Mouse (Mus musculus): ENCODE measurements around the gene Cldn13. TPM values are rescaled to one million over a fixed set of nuclear protein-coding genes. Genes with fewer than 3 reads are reported as not detected.

Gene Cldn13
- polyA plus RNA-seq, 1 experiment from 2014 or later: 0.22 TPM

GRCm38 (mm10) chr5:134911901-134912300 is 3.4 kb downstream of the Cldn13 start:
- no peak for ATAC-seq
- no peak overlapping the region for H3K27ac ChIP-seq (ENCODE audit: low read depth, low read length)
- H3K4me1 ChIP-seq (ENCODE audit: control insufficient read depth, insufficient read depth, low read length): no peaks in the 10 kb centered on the region
- no peak overlapping the region for H3K4me2 ChIP-seq (ENCODE audit: low read length)
- DNase-seq (ENCODE audit: low spot score): no peak
- no peaks in the 10 kb centered on the region for H3K36me3 ChIP-seq (ENCODE audit: control insufficient read depth, insufficient read depth, low read length)
- H3K27me3 ChIP-seq (replicated peaks; ENCODE audit: control insufficient read depth, insufficient read depth, low read length): no peaks in the 10 kb centered on the region
- WGBS: 91% methylated on average over 2 of the region's 2 CpGs
- no peak overlapping the region for H3K4me3 ChIP-seq (ENCODE audit: low read depth, low read length)
- no peak overlapping the region for H3K9ac ChIP-seq (ENCODE audit: low read length)
- no peaks in the 10 kb centered on the region for H3K9me3 ChIP-seq (replicated peaks; ENCODE audit: control insufficient read depth, low read length)

GRCm38 (mm10) chr5:134907135-134907534 is 8.2 kb downstream of the Cldn13 start:
- WGBS: under 1% methylated on average over 13 of the region's 13 CpGs
- Histone ChIP-seq H3K4me1 (ENCODE audit: control insufficient read depth, insufficient read depth, low read length) (no peaks in the 10 kb centered on the region), H3K4me3 (ENCODE audit: low read depth, low read length) (no peak overlapping the region), H3K27ac (ENCODE audit: low read depth, low read length) (no peak overlapping the region), H3K4me2 (ENCODE audit: low read length) (no peak overlapping the region), H3K27me3 (replicated peaks; ENCODE audit: control insufficient read depth, insufficient read depth, low read length) (no peaks in the 10 kb centered on the region), H3K9ac (ENCODE audit: low read length) (no peak overlapping the region), H3K9me3 (replicated peaks; ENCODE audit: control insufficient read depth, low read length) (no peaks in the 10 kb centered on the region), H3K36me3 (ENCODE audit: control insufficient read depth, insufficient read depth, low read length) (no peaks in the 10 kb centered on the region)
- DNase-seq (ENCODE audit: low spot score) (peak; percentile 91), ATAC-seq (peak; percentile 90)

DNA sequence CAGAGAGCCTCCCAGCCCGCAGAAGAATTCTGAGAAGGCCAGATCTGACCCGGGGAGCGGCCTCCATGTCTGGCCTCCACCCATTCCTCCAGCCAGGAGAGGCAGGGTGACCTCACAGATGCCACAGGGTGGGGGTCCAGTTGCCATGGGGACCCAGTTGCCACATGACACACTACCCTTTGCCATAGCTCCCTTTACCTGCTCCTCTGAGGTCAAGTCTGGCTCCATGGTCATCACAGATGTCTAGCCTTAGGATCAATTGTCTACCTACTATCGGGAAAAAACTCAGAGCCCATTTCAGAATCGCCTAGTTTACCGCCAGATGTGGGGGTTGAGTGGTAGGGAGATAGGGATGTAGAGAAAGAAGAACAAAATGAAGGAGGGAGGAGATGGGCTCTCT is 8.7 kb downstream of the Cldn13 start, which contains the start of gene Tmem270:
Gene Tmem270, minus strand, starts transcription at position 101 of the 400 bp plus-strand sequence.
- no peak within 1 kb of the TSS for H3K9ac ChIP-seq (ENCODE audit: low read length)
- H3K4me3 ChIP-seq (ENCODE audit: low read depth, low read length): no peak within 1 kb of the TSS
- H3K9me3 ChIP-seq (replicated peaks; ENCODE audit: control insufficient read depth, low read length): no peaks in the 10 kb centered on the region
- 70% methylated on average over 6 of the region's 6 CpGs for WGBS
- H3K27me3 ChIP-seq (replicated peaks; ENCODE audit: control insufficient read depth, insufficient read depth, low read length): no peaks in the 10 kb centered on the region
- no peak within 1 kb of the TSS for H3K27ac ChIP-seq (ENCODE audit: low read depth, low read length)
- no peak for ATAC-seq
- H3K4me1 ChIP-seq (ENCODE audit: control insufficient read depth, insufficient read depth, low read length): no peaks in the 10 kb centered on the region
- no peak within 1 kb of the TSS for H3K4me2 ChIP-seq (ENCODE audit: low read length)
- no peaks in the 10 kb centered on the region for H3K36me3 ChIP-seq (ENCODE audit: control insufficient read depth, insufficient read depth, low read length)
- no peak for DNase-seq (ENCODE audit: low spot score)

DNA sequence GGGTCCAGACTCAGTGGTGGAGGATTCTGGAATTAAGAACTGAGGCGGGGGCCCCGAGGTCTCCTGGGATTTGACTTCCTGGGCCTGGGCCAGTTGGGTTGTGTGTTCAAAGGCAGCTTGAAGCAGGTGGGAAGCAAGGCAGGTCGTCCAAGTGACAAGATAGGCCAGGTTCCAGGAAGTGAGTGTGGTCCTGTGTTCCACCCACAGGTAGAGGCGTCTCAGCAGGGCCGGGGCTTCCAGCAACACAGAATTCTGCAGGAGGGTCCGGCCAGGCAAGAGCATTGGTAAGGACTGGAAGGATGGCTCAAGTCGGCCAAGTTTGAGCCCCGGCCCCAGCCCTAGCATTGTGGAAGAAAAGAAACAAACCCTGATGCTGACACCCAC is 13.7 kb downstream of the Cldn13 start:
- no peak for ATAC-seq
- no peak overlapping the region for H3K9ac ChIP-seq (ENCODE audit: low read length)
- DNase-seq (ENCODE audit: low spot score): no peak
- H3K4me2 ChIP-seq (ENCODE audit: low read length): no peak overlapping the region
- H3K27me3 ChIP-seq (replicated peaks; ENCODE audit: control insufficient read depth, insufficient read depth, low read length): no peaks in the 10 kb centered on the region
- WGBS: 67% methylated on average over 8 of the region's 8 CpGs
- H3K27ac ChIP-seq (ENCODE audit: low read depth, low read length): no peak overlapping the region
- no peak overlapping the region for H3K4me3 ChIP-seq (ENCODE audit: low read depth, low read length)
- H3K9me3 ChIP-seq (replicated peaks; ENCODE audit: control insufficient read depth, low read length): no peaks in the 10 kb centered on the region
- H3K36me3 ChIP-seq (ENCODE audit: control insufficient read depth, insufficient read depth, low read length): no peaks in the 10 kb centered on the region
- H3K4me1 ChIP-seq (ENCODE audit: control insufficient read depth, insufficient read depth, low read length): no peaks in the 10 kb centered on the region

- ATAC-seq (no peak), DNase-seq (ENCODE audit: low spot score) (peak; percentile 61)
- H3K27ac ChIP-seq (ENCODE audit: low read depth, low read length): no peak overlapping the region
- no peak overlapping the region for H3K9ac ChIP-seq (ENCODE audit: low read length)
- no peak overlapping the region for H3K4me2 ChIP-seq (ENCODE audit: low read length)
- 45% methylated on average over 12 of the region's 12 CpGs for WGBS
- no peaks in the 10 kb centered on the region for H3K27me3 ChIP-seq (replicated peaks; ENCODE audit: control insufficient read depth, insufficient read depth, low read length)
- H3K4me1 ChIP-seq (ENCODE audit: control insufficient read depth, insufficient read depth, low read length): no peaks in the 10 kb centered on the region
- H3K9me3 ChIP-seq (replicated peaks; ENCODE audit: control insufficient read depth, low read length): no peaks in the 10 kb centered on the region
- no peaks in the 10 kb centered on the region for H3K36me3 ChIP-seq (ENCODE audit: control insufficient read depth, insufficient read depth, low read length)
- H3K4me3 ChIP-seq (ENCODE audit: low read depth, low read length): no peak overlapping the region
Measured at GRCm38 (mm10) chr5:134901012-134901643, 14.2 kb downstream of the Cldn13 start.

GRCm38 (mm10) chr5:134897596-134897995 is 17.7 kb downstream of the Cldn13 start:
- H3K27ac ChIP-seq (ENCODE audit: low read depth, low read length): no peak overlapping the region
- no peaks in the 10 kb centered on the region for H3K36me3 ChIP-seq (ENCODE audit: control insufficient read depth, insufficient read depth, low read length)
- no peak overlapping the region for H3K4me3 ChIP-seq (ENCODE audit: low read depth, low read length)
- H3K4me2 ChIP-seq (ENCODE audit: low read length): no peak overlapping the region
- no peak for ATAC-seq
- 90% methylated on average over 17 of the region's 17 CpGs for WGBS
- H3K27me3 ChIP-seq (replicated peaks; ENCODE audit: control insufficient read depth, insufficient read depth, low read length): no peaks in the 10 kb centered on the region
- no peak overlapping the region for H3K9ac ChIP-seq (ENCODE audit: low read length)
- H3K9me3 ChIP-seq (replicated peaks; ENCODE audit: control insufficient read depth, low read length): no peaks in the 10 kb centered on the region
- DNase-seq (ENCODE audit: low spot score): no peak
- H3K4me1 ChIP-seq (ENCODE audit: control insufficient read depth, insufficient read depth, low read length): no peaks in the 10 kb centered on the region

DNA sequence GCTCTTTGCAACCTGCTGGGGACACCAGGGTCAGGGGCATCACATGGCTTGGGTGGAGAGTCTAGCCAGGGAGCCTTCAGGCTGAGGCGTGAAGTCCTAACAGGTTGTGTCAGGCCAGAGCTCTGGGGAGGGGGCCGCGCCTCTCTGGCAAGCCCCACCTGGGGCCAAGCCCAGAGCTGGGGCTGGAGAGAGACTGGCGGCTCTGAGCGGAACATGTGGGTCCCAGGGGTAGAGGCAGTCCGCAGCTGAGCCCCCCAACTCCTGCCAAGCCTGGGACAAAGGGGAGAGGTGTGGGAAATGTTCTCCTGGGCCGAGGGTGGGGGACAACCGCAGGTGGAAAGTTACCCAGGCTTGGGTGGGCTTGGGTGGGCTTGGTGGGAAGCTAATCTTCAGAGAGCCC is 18.4 kb downstream of the Cldn13 start:
- no peak overlapping the region for H3K9ac ChIP-seq (ENCODE audit: low read length)
- no peak overlapping the region for H3K4me2 ChIP-seq (ENCODE audit: low read length)
- H3K4me1 ChIP-seq (ENCODE audit: control insufficient read depth, insufficient read depth, low read length): no peaks in the 10 kb centered on the region
- no peak for ATAC-seq
- H3K27me3 ChIP-seq (replicated peaks; ENCODE audit: control insufficient read depth, insufficient read depth, low read length): no peaks in the 10 kb centered on the region
- no peak overlapping the region for H3K4me3 ChIP-seq (ENCODE audit: low read depth, low read length)
- no peaks in the 10 kb centered on the region for H3K9me3 ChIP-seq (replicated peaks; ENCODE audit: control insufficient read depth, low read length)
- H3K27ac ChIP-seq (ENCODE audit: low read depth, low read length): no peak overlapping the region
- 88% methylated on average over 8 of the region's 8 CpGs for WGBS
- no peaks in the 10 kb centered on the region for H3K36me3 ChIP-seq (ENCODE audit: control insufficient read depth, insufficient read depth, low read length)
- DNase-seq (ENCODE audit: low spot score): no peak

DNA sequence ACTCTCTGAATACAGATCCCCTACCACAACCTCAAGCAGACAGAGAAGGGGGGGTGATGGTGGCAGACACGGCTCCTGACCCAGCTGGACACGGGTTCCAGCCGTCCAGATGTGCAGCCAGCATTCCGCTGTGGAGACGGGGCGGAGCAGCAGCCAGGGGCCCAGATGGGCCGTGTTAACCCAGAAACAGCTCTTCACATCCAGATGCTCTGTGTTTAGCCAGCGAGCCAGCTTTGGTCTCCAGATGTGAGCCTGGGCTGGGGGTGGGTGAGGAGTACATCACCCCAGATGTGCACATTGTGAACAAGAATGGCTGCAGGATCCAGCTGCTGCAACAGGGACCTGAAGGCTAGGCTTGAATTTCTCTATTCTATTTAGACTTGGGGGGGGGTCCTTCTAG is 20.0 kb downstream of the Cldn13 start:
- Histone ChIP-seq H3K9ac (ENCODE audit: low read length) (no peak overlapping the region), H3K27me3 (replicated peaks; ENCODE audit: control insufficient read depth, insufficient read depth, low read length) (no peaks in the 10 kb centered on the region), H3K4me3 (ENCODE audit: low read depth, low read length) (no peak overlapping the region), H3K27ac (ENCODE audit: low read depth, low read length) (no peak overlapping the region), H3K4me1 (ENCODE audit: control insufficient read depth, insufficient read depth, low read length) (no peaks in the 10 kb centered on the region), H3K9me3 (replicated peaks; ENCODE audit: control insufficient read depth, low read length) (no peaks in the 10 kb centered on the region), H3K36me3 (ENCODE audit: control insufficient read depth, insufficient read depth, low read length) (no peaks in the 10 kb centered on the region), H3K4me2 (ENCODE audit: low read length) (no peak overlapping the region)
- WGBS: 78% methylated on average over 8 of the region's 8 CpGs
- ATAC-seq (no peak), DNase-seq (ENCODE audit: low spot score) (no peak)

DNA sequence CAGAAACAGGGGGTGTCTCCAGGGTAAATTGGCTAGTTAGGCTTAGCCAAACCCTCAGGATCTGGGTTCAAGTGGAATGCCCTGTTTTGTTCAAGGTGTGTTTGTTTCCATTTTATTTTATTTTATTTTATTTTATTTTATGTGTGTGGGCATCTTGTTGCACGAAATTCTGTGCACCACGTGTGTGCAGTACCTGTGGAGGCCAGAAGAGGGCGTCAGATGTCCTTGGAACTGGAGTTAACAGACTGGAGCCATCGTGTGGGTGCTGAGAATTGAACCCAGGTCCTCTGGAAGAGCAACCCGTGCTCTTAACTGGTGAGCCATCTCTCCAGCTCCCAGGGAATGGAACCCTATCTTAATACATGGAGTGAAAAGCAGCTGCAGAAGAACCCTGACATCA is 22.6 kb downstream of the Cldn13 start:
- ATAC-seq (no peak), DNase-seq (ENCODE audit: low spot score) (no peak)
- Histone ChIP-seq H3K4me3 (ENCODE audit: low read depth, low read length) (no peak overlapping the region), H3K4me1 (ENCODE audit: control insufficient read depth, insufficient read depth, low read length) (no peaks in the 10 kb centered on the region), H3K9ac (ENCODE audit: low read length) (no peak overlapping the region), H3K9me3 (replicated peaks; ENCODE audit: control insufficient read depth, low read length) (no peaks in the 10 kb centered on the region), H3K27ac (ENCODE audit: low read depth, low read length) (no peak overlapping the region), H3K4me2 (ENCODE audit: low read length) (no peak overlapping the region), H3K36me3 (ENCODE audit: control insufficient read depth, insufficient read depth, low read length) (no peaks in the 10 kb centered on the region), H3K27me3 (replicated peaks; ENCODE audit: control insufficient read depth, insufficient read depth, low read length) (no peaks in the 10 kb centered on the region)
- 83% methylated on average over 5 of the region's 5 CpGs for WGBS

Measured in forebrain, embryonic 14.5 days (tissue).